Mouse (Mus musculus): ENCODE data around the gene Kif12. TPM values are rescaled to one million over a fixed set of nuclear protein-coding genes. Genes with fewer than 3 reads are reported as not detected.

Gene Kif12
- polyA plus RNA-seq, 1 experiment from 2014 or later, result 67.1 TPM

GRCm38 (mm10) chr4:63199366-63199765, 27.4 kb upstream of the Kif12 start:
- no peak for ATAC-seq
- H3K9me3 ChIP-seq, result no peaks in the 10 kb centered on the region
- H3K4me3 ChIP-seq (replicated peaks), result no peak overlapping the region
- H3K9ac ChIP-seq, result no peak overlapping the region
- H3K27me3 ChIP-seq (replicated peaks), result no peaks in the 10 kb centered on the region
- H3K4me2 ChIP-seq (replicated peaks), result no peak overlapping the region
- no peak overlapping the region for H3K27ac ChIP-seq
- H3K36me3 ChIP-seq, result no peaks in the 10 kb centered on the region
- no peaks in the 10 kb centered on the region for H3K4me1 ChIP-seq (replicated peaks)
- WGBS, result 90% methylated on average over 5 of the region's 5 CpGs

DNA sequence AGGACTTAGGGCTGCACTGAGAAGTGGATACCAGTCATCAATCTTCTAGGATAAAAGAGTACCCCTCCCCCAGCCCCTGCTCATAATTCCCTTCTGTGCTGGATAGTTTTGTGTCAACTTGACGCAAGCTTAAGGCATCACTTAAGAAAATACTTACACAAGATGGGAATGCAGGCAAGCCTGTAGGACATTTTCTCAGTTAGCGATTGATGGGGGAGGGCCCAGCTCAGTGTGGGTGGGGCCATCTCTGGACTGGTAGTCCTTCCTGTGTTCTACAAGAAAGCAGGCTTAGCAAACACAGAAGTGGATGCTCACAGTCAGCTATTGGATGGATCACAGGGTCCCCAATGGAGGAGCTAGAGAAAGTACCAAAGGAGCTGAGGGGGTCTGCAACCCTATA, 22.4 kb upstream of the Kif12 start:
- Histone ChIP-seq H3K36me3 (no peaks in the 10 kb centered on the region), H3K4me1 (replicated peaks) (peaks cover 5% of the 10 kb centered on the region), H3K27me3 (replicated peaks) (no peaks in the 10 kb centered on the region), H3K4me3 (replicated peaks) (no peak overlapping the region), H3K27ac (no peak overlapping the region), H3K4me2 (replicated peaks) (no peak overlapping the region), H3K9ac (no peak overlapping the region), H3K9me3 (no peaks in the 10 kb centered on the region)
- 68% methylated on average over 2 of the region's 2 CpGs for WGBS
- ATAC-seq, result no peak

GRCm38 (mm10) chr4:63191641-63192040, 19.7 kb upstream of the Kif12 start:
- H3K9me3 ChIP-seq, result no peaks in the 10 kb centered on the region
- H3K4me3 ChIP-seq (replicated peaks), result no peak overlapping the region
- no peaks in the 10 kb centered on the region for H3K36me3 ChIP-seq
- WGBS, result 50% methylated on average over 5 of the region's 5 CpGs
- H3K27ac ChIP-seq, result peak overlapping the region; percentile 71
- peaks cover 10% of the 10 kb centered on the region for H3K4me1 ChIP-seq (replicated peaks)
- H3K4me2 ChIP-seq (replicated peaks), result 0 out of 2 replicates have a peak overlapping the region, but pooled peaks have one; percentile 6
- H3K27me3 ChIP-seq (replicated peaks), result no peaks in the 10 kb centered on the region
- no peak overlapping the region for H3K9ac ChIP-seq
- ATAC-seq, result peak; percentile 88

DNA sequence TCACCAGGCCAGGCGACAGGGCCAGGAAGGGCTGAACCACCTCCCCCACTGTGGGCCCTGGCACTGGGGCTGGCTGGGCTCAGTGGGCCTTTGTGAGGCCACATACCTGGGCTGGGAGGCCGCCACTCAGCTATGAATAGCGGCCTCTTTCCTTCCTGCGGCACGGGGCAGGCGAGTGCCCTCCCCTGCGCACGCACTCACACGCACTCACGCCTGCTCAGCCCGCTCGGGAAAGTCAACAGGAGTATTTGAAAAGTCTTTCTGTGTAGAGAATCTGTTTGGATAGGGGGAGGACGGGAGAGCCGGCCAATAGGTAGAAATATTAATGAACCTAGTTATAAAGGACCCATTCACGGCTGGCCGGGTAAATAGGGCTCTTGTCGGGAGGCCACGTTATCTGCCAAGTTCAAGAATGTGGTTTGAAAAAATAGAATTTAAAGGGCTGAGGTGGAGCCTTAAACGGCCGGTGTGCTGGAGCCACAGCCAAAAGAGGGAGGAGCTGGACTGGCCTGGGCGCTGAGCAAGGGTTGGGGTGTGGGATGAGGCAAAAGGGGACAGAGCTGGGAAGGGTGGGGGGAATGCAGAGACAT, 14.4 kb upstream of the Kif12 start:
- Histone ChIP-seq H3K9me3 (no peaks in the 10 kb centered on the region), H3K4me2 (replicated peaks) (0 out of 2 replicates have a peak overlapping the region, but pooled peaks have one; percentile 0), H3K4me1 (replicated peaks) (peaks cover 16% of the 10 kb centered on the region), H3K4me3 (replicated peaks) (no peak overlapping the region), H3K36me3 (no peaks in the 10 kb centered on the region), H3K9ac (no peak overlapping the region), H3K27ac (0 out of 2 replicates have a peak overlapping the region, but pooled peaks have one; percentile 27), H3K27me3 (replicated peaks) (no peaks in the 10 kb centered on the region)
- peak; percentile 71 for ATAC-seq
- WGBS, result 37% methylated on average over 21 of the region's 21 CpGs

- Histone ChIP-seq H3K4me2 (replicated peaks) (no peak overlapping the region), H3K9ac (no peak overlapping the region), H3K27ac (no peak overlapping the region), H3K36me3 (no peaks in the 10 kb centered on the region), H3K4me1 (replicated peaks) (peaks cover 7% of the 10 kb centered on the region; the same call in 1 of the 2 replicates), H3K4me3 (replicated peaks) (no peak overlapping the region), H3K27me3 (replicated peaks) (no peaks in the 10 kb centered on the region), H3K9me3 (no peaks in the 10 kb centered on the region)
- ATAC-seq, result peak; percentile 76
- WGBS, result 4% methylated on average over 5 of the region's 5 CpGs
Measured at GRCm38 (mm10) chr4:63181556-63181955, 9.6 kb upstream of the Kif12 start.

DNA sequence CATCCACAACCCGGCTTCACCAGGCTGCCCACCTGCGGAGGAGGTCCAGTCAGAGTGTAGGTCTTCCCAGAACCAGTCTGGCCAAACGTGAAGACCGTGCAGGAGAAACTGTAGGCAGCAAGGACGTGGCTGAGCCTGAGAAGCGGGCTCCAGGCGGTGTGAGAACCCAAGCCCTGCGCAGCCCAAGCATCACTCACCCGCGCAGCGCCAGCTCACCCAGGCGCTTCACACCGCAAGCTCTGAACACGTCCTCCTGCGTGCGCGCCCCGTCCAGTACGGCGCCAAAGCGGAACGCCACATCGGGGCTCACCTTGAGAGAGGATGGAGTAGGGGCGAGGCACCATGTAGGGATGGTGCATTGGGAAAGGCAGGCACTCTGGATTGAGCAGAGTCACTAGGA, 809 bp downstream of the Kif12 start:
- H3K4me1 ChIP-seq (replicated peaks), result peaks cover 12% of the 10 kb centered on the region; the same call in 1 of the 2 replicates
- peak; percentile 6; the same call in 1 of the 2 replicates for ATAC-seq
- H3K27ac ChIP-seq, result peak overlapping the region; percentile 86
- WGBS, result 23% methylated on average over 24 of the region's 24 CpGs
- peak overlapping the region; percentile 53 for H3K4me2 ChIP-seq (replicated peaks)
- peak overlapping the region; percentile 46 for H3K4me3 ChIP-seq (replicated peaks)
- H3K36me3 ChIP-seq, result no peaks in the 10 kb centered on the region
- peak overlapping the region; percentile 42 for H3K9ac ChIP-seq
- no peaks in the 10 kb centered on the region for H3K27me3 ChIP-seq (replicated peaks)
- no peaks in the 10 kb centered on the region for H3K9me3 ChIP-seq

- H3K36me3 ChIP-seq, result no peaks in the 10 kb centered on the region
- WGBS, result 71% methylated on average over 4 of the region's 4 CpGs
- peak overlapping the region; percentile 42 for H3K9ac ChIP-seq
- H3K9me3 ChIP-seq, result no peaks in the 10 kb centered on the region
- ATAC-seq, result no peak
- peaks cover 14% of the 10 kb centered on the region; the same call in 1 of the 2 replicates for H3K4me1 ChIP-seq (replicated peaks)
- H3K4me3 ChIP-seq (replicated peaks), result peak overlapping the region; percentile 46
- H3K27ac ChIP-seq, result no peak overlapping the region
- H3K4me2 ChIP-seq (replicated peaks), result peak overlapping the region; percentile 53
- no peaks in the 10 kb centered on the region for H3K27me3 ChIP-seq (replicated peaks)
Measured at GRCm38 (mm10) chr4:63170061-63170460, 1.9 kb downstream of the Kif12 start.

- peaks cover 14% of the 10 kb centered on the region; the same call in 1 of the 2 replicates for H3K4me1 ChIP-seq (replicated peaks)
- peak; percentile 44 for ATAC-seq
- no peak overlapping the region for H3K9ac ChIP-seq
- H3K4me2 ChIP-seq (replicated peaks), result peak overlapping the region; percentile 20
- WGBS, result 76% methylated on average over 5 of the region's 5 CpGs
- no peak overlapping the region for H3K4me3 ChIP-seq (replicated peaks)
- H3K27me3 ChIP-seq (replicated peaks), result no peaks in the 10 kb centered on the region
- no peaks in the 10 kb centered on the region for H3K9me3 ChIP-seq
- H3K27ac ChIP-seq, result peak overlapping the region; percentile 45
- H3K36me3 ChIP-seq, result no peaks in the 10 kb centered on the region
Measured at GRCm38 (mm10) chr4:63166323-63166722, 5.6 kb downstream of the Kif12 start.

- WGBS, result 65% methylated on average over 4 of the region's 4 CpGs
- peak overlapping the region; percentile 20 for H3K4me2 ChIP-seq (replicated peaks)
- H3K27me3 ChIP-seq (replicated peaks), result no peaks in the 10 kb centered on the region
- ATAC-seq, result peak; percentile 59
- peak overlapping the region; percentile 45 for H3K27ac ChIP-seq
- H3K9me3 ChIP-seq, result no peaks in the 10 kb centered on the region
- no peaks in the 10 kb centered on the region for H3K36me3 ChIP-seq
- H3K9ac ChIP-seq, result no peak overlapping the region
- H3K4me3 ChIP-seq (replicated peaks), result no peak overlapping the region
- peaks cover 14% of the 10 kb centered on the region; the same call in 1 of the 2 replicates for H3K4me1 ChIP-seq (replicated peaks)
Measured at GRCm38 (mm10) chr4:63165636-63166035, 6.3 kb downstream of the Kif12 start.

DNA sequence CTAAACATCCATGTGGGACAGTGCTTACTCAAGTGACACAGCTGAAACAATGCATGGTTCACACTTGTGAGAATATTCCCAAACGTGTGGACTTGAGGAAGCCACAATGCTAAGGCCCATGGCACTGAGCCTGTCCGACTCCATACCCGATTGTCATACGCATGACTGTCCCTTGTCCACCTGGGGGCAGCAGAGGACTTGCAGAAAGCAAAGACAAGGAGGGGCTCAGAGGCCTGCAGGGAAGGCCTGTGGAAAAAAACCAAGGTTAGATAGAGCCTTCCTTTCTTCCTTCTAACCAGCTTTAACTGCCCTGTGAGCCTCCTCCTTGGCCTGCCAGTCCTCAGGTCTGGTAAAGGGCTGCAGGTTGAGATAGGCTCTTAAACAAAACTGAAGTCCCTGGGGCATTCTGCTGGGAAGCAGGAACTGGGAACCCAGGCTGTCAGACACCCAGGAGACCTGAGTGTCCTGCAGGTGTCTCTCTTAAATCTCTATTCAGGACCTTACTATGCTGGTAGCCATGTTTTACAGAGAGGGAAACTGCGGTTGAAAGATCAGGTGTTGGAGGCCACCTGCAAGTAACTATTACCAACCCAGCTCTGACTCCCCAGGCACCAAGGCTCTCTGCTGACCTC, 12.9 kb downstream of the Kif12 start:
- WGBS, result 11% methylated on average over 5 of the region's 5 CpGs
- no peak overlapping the region for H3K9ac ChIP-seq
- peak; percentile 66 for ATAC-seq

DNA sequence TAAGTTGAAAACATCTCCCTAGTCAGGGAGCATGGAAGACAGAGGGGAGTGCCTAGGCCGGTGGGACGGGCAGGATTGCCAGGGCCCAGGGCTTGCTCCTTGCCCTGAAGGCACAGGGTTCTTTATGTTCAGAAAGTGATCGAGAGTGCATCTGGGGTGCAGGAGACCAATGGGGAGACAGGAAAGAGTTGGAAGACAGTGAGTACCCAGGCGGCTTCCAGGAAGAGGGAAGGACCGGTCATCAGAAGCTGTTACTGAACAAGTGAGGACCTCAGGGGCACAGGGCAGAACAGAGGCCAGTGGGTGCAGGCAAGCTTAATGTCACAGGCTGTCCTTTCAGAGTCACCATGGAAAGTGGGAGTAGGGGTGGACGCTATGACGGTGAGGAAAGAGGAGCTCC, 13.7 kb downstream of the Kif12 start:
- no peak overlapping the region for H3K4me2 ChIP-seq (replicated peaks)
- H3K4me3 ChIP-seq (replicated peaks), result no peak overlapping the region
- no peaks in the 10 kb centered on the region for H3K4me1 ChIP-seq (replicated peaks)
- H3K27me3 ChIP-seq (replicated peaks), result no peaks in the 10 kb centered on the region
- H3K27ac ChIP-seq, result no peak overlapping the region
- ATAC-seq, result no peak
- no peaks in the 10 kb centered on the region for H3K36me3 ChIP-seq
- no peak overlapping the region for H3K9ac ChIP-seq
- 91% methylated on average over 7 of the region's 7 CpGs for WGBS
- H3K9me3 ChIP-seq, result no peaks in the 10 kb centered on the region

More for the DNA sequence above, 12.9 kb downstream of the Kif12 start:
- Histone ChIP-seq H3K4me2 (replicated peaks) (no peak overlapping the region), H3K27ac (peak overlapping the region; percentile 62), H3K36me3 (no peaks in the 10 kb centered on the region), H3K9me3 (no peaks in the 10 kb centered on the region), H3K27me3 (replicated peaks) (no peaks in the 10 kb centered on the region), H3K4me1 (replicated peaks) (no peaks in the 10 kb centered on the region), H3K4me3 (replicated peaks) (no peak overlapping the region)

DNA sequence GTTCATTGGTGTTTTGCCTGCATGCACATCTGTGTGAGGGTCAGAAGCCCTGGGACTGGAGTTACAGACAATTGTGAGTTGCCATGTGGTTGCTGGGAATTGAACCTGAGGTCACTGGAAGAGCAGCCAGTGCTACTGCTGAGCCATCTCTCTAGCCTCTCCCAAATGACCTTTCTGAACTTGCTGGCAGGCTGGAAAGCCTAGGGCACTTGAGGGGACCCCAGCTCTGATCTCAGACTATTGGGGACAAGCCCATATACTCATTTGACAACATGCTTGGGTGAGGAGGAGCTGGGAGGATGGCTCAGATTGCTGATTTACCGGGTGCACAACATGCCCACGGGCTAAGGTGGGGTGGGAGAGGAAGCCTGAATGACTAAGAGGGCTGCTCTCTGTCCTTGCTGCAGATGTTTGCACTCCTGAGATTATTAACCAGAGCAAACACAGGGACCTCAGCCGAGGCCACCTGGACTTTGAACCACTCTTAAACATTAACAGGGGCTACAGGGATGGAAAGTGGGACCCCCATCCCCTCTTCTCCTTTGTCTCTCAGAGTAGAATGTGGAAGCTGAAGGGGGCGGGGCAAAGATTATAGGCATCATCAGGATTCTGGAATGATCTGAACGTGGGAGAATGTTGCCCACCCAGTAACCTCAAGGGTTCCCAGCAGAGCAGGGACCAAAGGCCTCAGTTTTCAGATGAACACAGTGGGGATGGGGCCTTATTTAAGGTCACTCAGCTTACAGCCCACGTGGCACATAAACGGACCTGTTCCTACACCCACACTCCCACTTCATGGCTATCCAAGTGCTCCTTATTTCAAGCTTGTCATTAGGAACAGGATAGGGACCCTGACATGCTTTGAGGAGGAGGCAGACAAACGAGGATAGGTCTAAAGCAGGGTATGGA, 15.0 kb downstream of the Kif12 start:
- Histone ChIP-seq H3K9ac (no peak overlapping the region), H3K4me3 (replicated peaks) (no peak overlapping the region)
- peak; percentile 92 for ATAC-seq

More for the DNA sequence above, 15.0 kb downstream of the Kif12 start:
- H3K27ac ChIP-seq, result peak overlapping the region; percentile 77
- H3K4me2 ChIP-seq (replicated peaks), result 0 out of 2 replicates have a peak overlapping the region, but pooled peaks have one; percentile 16
- 39% methylated on average over 8 of the region's 8 CpGs for WGBS
- no peaks in the 10 kb centered on the region for H3K9me3 ChIP-seq
- no peaks in the 10 kb centered on the region for H3K36me3 ChIP-seq
- H3K27me3 ChIP-seq (replicated peaks), result no peaks in the 10 kb centered on the region
- H3K4me1 ChIP-seq (replicated peaks), result no peaks in the 10 kb centered on the region
